Mouse (Mus musculus) embryonic facial prominence, embryonic 10.5 days (tissue): Measurements from ENCODE around the gene Olfm2. TPM values are rescaled to one million over a fixed set of nuclear protein-coding genes. Genes with fewer than 3 reads are reported as not detected.
A peak's percentile ranks its signal among the peaks of the same experiment; 100 is the strongest.

Source experiments
- DNase-seq: peaks from one replicate; pipeline ENCODE4 v3.0.0-alpha.2; 2017; ENCODE audit warnings: low spot score
- H3K27ac ChIP-seq: fragments of 300-500 bp; sonication (generic); replicated peaks from 2 replicates; pipeline ENCODE4 v1.5.1; 2016; ENCODE audit warnings: mild to moderate bottlenecking
- H3K27me3 ChIP-seq: fragments of 300-500 bp; sonication (generic); replicated peaks from 2 replicates; pipeline ENCODE4 v1.6.1; 2016; ENCODE audit warnings: low read depth, mild to moderate bottlenecking; ENCODE audit not compliant: poor library complexity, severe bottlenecking
- H3K36me3 ChIP-seq: fragments of 300-500 bp; sonication (generic); replicated peaks from 2 replicates; pipeline ENCODE4 v1.6.1; 2016; ENCODE audit warnings: mild to moderate bottlenecking, moderate library complexity
- H3K4me1 ChIP-seq: fragments of 300-500 bp; sonication (generic); 2 replicates; pipeline ENCODE4 v1.6.1; 2016
- H3K4me3 ChIP-seq: fragments of 300-500 bp; sonication (generic); 2 replicates; pipeline ENCODE4 v1.5.1; 2016; ENCODE audit warnings: mild to moderate bottlenecking, moderate library complexity
- H3K9me3 ChIP-seq: fragments of 300-500 bp; sonication (generic); 2 replicates; pipeline ENCODE4 v1.6.1; 2016; ENCODE audit warnings: mild to moderate bottlenecking
- WGBS: fragments of 180-500 bp; shearing (Covaris S2); methylation state at CpG from one replicate; pipeline ENCODE4 v1.1.7; 2016; 5-methylcytosine and 5-hydroxymethylcytosine counted together
- polyA plus RNA-seq: library from polyadenylated mRNA; unstranded; fragments of >200 nt; fragmentation: Nextera tagmentation; extraction: Ambion mirVana; gene quantifications from 2 replicates; pipeline ENCODE4 v1.2.1, GENCODE M21; 2016

Gene Olfm2
- polyA plus RNA-seq, 1 experiment from 2014 or later = 13.1 TPM

DNA sequence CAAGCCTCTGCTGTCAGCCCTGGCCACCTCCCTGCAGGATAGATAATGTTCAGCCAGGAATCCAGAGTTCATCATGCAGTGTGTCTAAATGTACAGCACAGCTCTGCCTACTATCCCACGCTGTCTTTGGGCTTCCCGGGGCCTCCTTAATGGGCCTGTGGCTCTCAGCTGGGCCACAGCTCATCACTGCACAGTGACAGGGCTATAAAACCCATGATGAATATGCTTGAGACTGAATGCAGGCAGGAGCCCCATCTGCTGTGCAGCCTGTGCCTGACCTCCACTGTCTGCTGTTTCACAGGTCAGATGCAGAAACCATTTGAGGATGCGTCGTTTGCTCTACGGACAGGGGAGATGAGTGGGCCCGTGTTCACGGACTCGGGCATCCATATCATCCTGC lies 83.3 kb downstream of the Olfm2 start:
- Histone ChIP-seq H3K27me3 (no peaks in the 10 kb centered on the region), H3K9me3 (no peaks in the 10 kb centered on the region), H3K36me3 (peaks cover 74% of the 10 kb centered on the region), H3K27ac (no peak overlapping the region), H3K4me3 (no peak overlapping the region), H3K4me1 (peaks cover 15% of the 10 kb centered on the region)
- WGBS = 93% methylated on average over 8 of the region's 8 CpGs
- no peak for DNase-seq

DNA sequence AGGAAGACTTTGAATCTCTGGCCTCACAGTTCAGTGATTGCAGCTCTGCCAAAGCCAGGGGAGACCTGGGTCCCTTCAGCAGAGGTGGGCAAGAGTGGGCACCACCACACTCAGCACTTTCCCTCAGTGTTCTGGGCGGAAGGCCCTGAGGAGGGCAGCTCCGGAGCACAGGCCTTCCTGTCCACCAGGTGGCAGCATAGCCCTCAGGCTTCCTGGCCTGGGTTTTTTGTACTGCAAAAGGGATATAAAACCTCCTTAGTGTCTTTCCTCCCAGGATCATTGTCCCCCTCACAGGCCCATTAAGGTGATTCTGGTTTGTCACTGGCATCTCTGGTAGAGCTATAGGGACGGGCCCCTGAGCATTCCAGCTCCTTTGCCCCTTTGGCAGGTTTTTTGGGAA lies 83.8 kb downstream of the Olfm2 start:
- peak; percentile 72 for DNase-seq
- no peak overlapping the region for H3K27ac ChIP-seq
- H3K9me3 ChIP-seq = no peaks in the 10 kb centered on the region
- 67% methylated on average over 3 of the region's 3 CpGs for WGBS
- no peaks in the 10 kb centered on the region for H3K27me3 ChIP-seq
- H3K36me3 ChIP-seq = peaks cover 80% of the 10 kb centered on the region
- peaks cover 15% of the 10 kb centered on the region for H3K4me1 ChIP-seq
- no peak overlapping the region for H3K4me3 ChIP-seq

DNA sequence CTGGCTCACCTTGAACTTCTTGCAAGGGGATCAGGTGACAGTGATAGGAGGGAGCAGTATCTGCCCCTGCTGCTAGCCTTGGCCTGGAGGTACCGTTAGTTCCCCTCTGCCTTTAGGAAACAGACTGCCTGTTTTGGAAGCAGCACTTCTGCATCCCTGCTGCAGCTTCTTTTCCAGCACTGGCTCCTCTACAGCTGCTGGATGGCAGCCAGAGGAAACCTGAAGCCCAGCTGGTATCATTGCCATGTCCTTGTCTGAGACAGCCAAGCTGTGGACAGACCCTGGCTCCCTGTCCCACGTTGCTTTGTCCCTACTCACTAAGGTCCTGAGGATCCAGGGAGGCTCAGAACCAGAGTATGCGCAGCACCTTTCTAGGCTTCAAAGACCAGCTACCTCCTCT lies 88.6 kb downstream of the Olfm2 start:
- H3K27ac ChIP-seq = no peak overlapping the region
- no peak for DNase-seq
- no peaks in the 10 kb centered on the region for H3K9me3 ChIP-seq
- peaks cover 91% of the 10 kb centered on the region for H3K36me3 ChIP-seq
- H3K4me1 ChIP-seq = peaks cover 20% of the 10 kb centered on the region
- no peak overlapping the region for H3K4me3 ChIP-seq
- 92% methylated on average over 3 of the region's 3 CpGs for WGBS
- no peaks in the 10 kb centered on the region for H3K27me3 ChIP-seq

DNA sequence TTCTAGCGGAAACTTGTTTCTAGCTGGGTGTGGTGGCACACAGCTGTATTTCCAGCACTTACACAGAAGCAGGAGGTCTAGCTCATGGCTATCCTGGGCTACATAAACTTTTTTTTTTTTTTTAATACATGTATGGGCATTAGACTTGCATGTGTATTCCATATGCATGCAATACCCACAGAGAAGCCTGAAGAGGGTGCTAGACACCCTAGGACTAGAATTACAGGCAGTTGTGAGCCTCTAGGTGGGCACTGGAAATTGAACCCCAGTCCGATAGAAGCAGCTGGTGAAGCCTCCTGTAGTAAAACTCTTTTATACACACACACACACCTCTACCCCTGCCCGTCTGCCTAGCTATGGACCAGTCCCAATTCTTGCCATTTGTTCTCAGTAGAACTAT lies 92.3 kb downstream of the Olfm2 start:
- Histone ChIP-seq H3K36me3 (peaks cover 62% of the 10 kb centered on the region), H3K27me3 (no peaks in the 10 kb centered on the region), H3K9me3 (no peaks in the 10 kb centered on the region), H3K27ac (no peak overlapping the region), H3K4me1 (peaks cover 29% of the 10 kb centered on the region), H3K4me3 (peak overlapping the region; percentile 88; the same call in 1 of the 2 replicates)
- 81% methylated on average over 3 of the region's 3 CpGs for WGBS
- DNase-seq = no peak

DNA sequence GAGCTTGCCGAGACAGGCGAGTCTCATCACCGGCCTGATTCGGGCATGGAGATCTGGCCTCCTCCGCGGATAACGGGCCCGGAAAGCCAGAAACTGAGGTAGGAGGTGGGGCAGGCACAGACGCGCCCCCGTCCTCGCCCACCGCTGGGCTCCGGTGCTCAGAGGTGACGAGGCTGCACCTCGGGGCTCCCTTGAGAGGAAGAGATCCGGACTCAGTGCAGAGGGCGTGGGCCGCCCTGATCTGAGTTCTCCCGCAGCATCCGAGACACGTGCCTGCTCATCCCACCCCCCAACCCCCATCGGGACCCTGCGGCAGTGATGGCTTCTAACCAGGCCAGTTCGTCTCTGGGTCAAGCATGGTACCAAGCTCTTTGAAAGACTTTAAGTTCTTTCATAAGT lies 93.9 kb downstream of the Olfm2 start:
- no peaks in the 10 kb centered on the region for H3K27me3 ChIP-seq
- no peaks in the 10 kb centered on the region for H3K9me3 ChIP-seq
- peaks cover 29% of the 10 kb centered on the region for H3K4me1 ChIP-seq
- peak overlapping the region; percentile 88 for H3K4me3 ChIP-seq
- peak overlapping the region; percentile 84 for H3K27ac ChIP-seq
- WGBS = under 1% methylated on average over 25 of the region's 25 CpGs
- no peak for DNase-seq
- H3K36me3 ChIP-seq = peaks cover 61% of the 10 kb centered on the region

- H3K4me1 ChIP-seq = peaks cover 29% of the 10 kb centered on the region
- H3K4me3 ChIP-seq = peak within 1 kb of the TSS; percentile 88
- peak within 1 kb of the TSS; percentile 84 for H3K27ac ChIP-seq
- H3K36me3 ChIP-seq = peaks cover 61% of the 10 kb centered on the region
- DNase-seq = peak; percentile 99
- no peaks in the 10 kb centered on the region for H3K27me3 ChIP-seq
- H3K9me3 ChIP-seq = no peaks in the 10 kb centered on the region
- under 1% methylated on average over 45 of the region's 45 CpGs for WGBS
Measured at GRCm38 (mm10) chr9:20651602-20652259, 94.4 kb downstream of the Olfm2 start, which contains the start of gene Pin1. Gene Pin1, plus strand, starts transcription at chr9:20652095.

DNA sequence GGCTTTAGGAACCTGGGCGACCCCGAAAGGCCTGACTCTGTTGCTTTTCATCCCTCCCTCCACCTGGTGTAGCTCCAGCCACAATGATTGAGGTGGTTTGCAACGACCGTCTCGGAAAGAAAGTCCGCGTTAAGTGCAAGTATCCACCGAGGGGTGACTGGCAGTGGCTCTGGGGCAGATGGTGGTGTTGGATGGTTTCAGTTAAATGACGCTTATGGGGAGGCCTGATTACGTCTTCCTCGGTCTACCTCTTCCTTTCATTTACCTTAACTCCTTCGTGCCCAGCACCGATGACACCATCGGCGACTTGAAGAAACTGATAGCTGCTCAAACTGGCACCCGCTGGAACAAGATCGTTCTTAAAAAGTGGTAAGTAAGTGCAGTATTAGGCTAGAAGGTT lies 101.0 kb downstream of the Olfm2 start:
- WGBS = 3% methylated on average over 17 of the region's 17 CpGs
- Histone ChIP-seq H3K4me3 (peak overlapping the region; percentile 93), H3K4me1 (peaks cover 26% of the 10 kb centered on the region), H3K27me3 (no peaks in the 10 kb centered on the region), H3K36me3 (peaks cover 36% of the 10 kb centered on the region), H3K9me3 (no peaks in the 10 kb centered on the region), H3K27ac (peak overlapping the region; percentile 92)
- no peak for DNase-seq

GRCm38 (mm10) chr9:20644360-20645081 lies 101.6 kb downstream of the Olfm2 start, which contains the start of gene Fbxl12:
Gene Fbxl12, minus strand, starts transcription at chr9:20644767.
- peak within 1 kb of the TSS; percentile 93 for H3K4me3 ChIP-seq
- peaks cover 37% of the 10 kb centered on the region for H3K36me3 ChIP-seq
- peaks cover 26% of the 10 kb centered on the region for H3K4me1 ChIP-seq
- no peaks in the 10 kb centered on the region for H3K9me3 ChIP-seq
- under 1% methylated on average over 43 of the region's 43 CpGs for WGBS
- DNase-seq = peak; percentile 85
- no peaks in the 10 kb centered on the region for H3K27me3 ChIP-seq
- H3K27ac ChIP-seq = peak within 1 kb of the TSS; percentile 92

GRCm38 (mm10) chr9:20643781-20644180 lies 102.4 kb downstream of the Olfm2 start:
- 10% methylated on average over 13 of the region's 13 CpGs for WGBS
- no peak for DNase-seq
- Histone ChIP-seq H3K4me1 (peaks cover 26% of the 10 kb centered on the region), H3K27me3 (no peaks in the 10 kb centered on the region), H3K9me3 (no peaks in the 10 kb centered on the region), H3K36me3 (peaks cover 37% of the 10 kb centered on the region), H3K4me3 (peak overlapping the region; percentile 93), H3K27ac (peak overlapping the region; percentile 92; the same call in 1 of the 2 replicates)

DNA sequence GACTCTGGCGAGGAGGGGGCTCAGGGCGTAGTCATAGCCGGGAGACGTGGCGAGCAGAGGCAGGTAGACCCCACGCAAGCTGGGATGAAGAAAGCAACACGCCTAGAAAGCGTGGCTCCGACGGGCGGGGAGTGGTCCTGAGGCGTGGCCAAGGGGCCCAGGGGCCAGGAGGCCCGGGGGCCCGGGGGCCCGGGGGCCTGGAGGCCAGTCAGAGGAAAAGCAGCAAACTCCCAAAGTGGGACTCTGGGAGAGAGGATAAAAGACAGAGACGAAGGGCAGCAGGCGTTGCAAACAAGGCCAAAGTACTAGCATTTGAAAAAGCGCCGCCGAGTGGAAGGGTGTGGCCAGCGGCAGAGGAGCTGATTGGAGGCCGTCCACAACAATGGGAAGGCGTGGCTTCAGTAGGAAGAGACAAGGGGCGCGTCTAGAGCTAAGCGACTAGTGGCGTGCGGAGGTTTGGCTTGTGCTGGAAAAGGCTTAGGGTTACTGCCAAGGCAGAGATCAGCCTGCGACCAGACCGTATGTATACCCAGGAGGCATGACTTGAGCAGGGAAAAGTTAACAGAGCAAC lies 103.2 kb downstream of the Olfm2 start:
- Histone ChIP-seq H3K27ac (peak overlapping the region; percentile 92), H3K4me1 (peaks cover 26% of the 10 kb centered on the region), H3K9me3 (no peaks in the 10 kb centered on the region), H3K27me3 (no peaks in the 10 kb centered on the region), H3K36me3 (peaks cover 37% of the 10 kb centered on the region), H3K4me3 (peak overlapping the region; percentile 93)
- WGBS = under 1% methylated on average over 30 of the region's 30 CpGs
- DNase-seq = peak; percentile 88

DNA sequence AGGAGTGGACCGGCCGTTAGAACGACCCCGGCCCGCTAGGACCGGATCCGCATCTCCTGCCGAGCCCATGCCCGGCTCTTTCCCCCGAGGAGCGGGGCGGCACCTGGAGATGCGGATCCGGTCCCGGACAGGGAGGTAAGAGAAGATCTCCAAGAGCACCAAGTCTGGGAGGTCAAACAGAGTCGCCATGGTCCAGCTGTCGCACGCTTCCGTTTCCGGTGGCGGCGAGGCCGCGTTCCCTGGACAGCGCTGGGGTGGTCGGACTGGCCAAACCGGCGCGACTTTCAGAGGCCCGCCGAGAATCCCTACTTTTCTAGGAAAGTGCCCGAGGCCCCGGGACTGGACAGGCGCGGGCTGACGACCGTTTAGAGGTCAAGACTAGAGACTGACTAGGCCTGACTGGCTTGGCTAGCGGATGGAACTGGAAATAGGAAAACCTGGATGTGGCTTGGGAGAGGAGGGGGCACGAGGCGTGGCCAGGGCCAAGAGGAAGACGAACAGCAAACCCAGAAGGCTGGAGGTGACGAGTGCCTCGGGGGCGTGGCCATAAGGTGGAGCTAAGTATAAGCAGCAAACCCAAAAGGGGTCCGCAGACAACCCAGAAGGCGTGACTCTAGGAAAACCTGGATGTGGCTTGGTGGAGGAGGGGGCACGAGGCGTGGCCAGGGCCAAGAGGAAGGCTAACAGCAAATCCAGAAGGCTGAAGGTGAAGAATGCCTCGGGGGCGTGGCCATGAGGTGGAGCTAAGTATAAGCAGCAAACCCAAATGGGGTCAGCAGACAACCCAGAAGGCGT lies 103.9 kb downstream of the Olfm2 start, which contains the start of gene Ubl5:
Gene Ubl5 (plus strand): TSS at position 778 of the 795 bp plus-strand sequence.
- WGBS = under 1% methylated on average over 51 of the region's 51 CpGs
- peak within 1 kb of the TSS; percentile 93 for H3K4me3 ChIP-seq
- H3K27ac ChIP-seq = peak within 1 kb of the TSS; percentile 92
- peaks cover 26% of the 10 kb centered on the region for H3K4me1 ChIP-seq
- no peaks in the 10 kb centered on the region for H3K27me3 ChIP-seq
- DNase-seq = peak; percentile 97
- H3K9me3 ChIP-seq = no peaks in the 10 kb centered on the region
- H3K36me3 ChIP-seq = peaks cover 37% of the 10 kb centered on the region

- Histone ChIP-seq H3K27me3 (no peaks in the 10 kb centered on the region), H3K36me3 (peaks cover 37% of the 10 kb centered on the region), H3K27ac (peak overlapping the region; percentile 92), H3K9me3 (no peaks in the 10 kb centered on the region), H3K4me3 (peak overlapping the region; percentile 93), H3K4me1 (peaks cover 26% of the 10 kb centered on the region)
- 32% methylated on average over 6 of the region's 6 CpGs for WGBS
- DNase-seq = no peak
Measured at GRCm38 (mm10) chr9:20641501-20641900, 104.6 kb downstream of the Olfm2 start.
